Mouse (Mus musculus) embryonic facial prominence, embryonic 12.5 days (tissue): ENCODE results near the gene Rapgef1. TPM values are rescaled to one million over a fixed set of nuclear protein-coding genes. Genes with fewer than 3 reads are reported as not detected.
A peak's percentile ranks its signal among the peaks of the same experiment; 100 is the strongest.

Experiments
- ATAC-seq: fragments of 200-750 bp; cut with Nextera tagmentation; 2 replicates; pipeline ENCODE4 v1.8.0; 2017; ENCODE audit not compliant: insufficient number of reproducible peaks, insufficient read depth, low FRiP score, low TSS enrichment
- H3K27ac ChIP-seq: fragments of 300-500 bp; sonication (generic); 2 replicates; pipeline ENCODE4 v1.5.1; 2016; ENCODE audit warnings: mild to moderate bottlenecking
- H3K27me3 ChIP-seq: fragments of 300-500 bp; sonication (generic); 2 replicates; pipeline ENCODE4 v1.6.1; 2016; ENCODE audit warnings: mild to moderate bottlenecking, moderate library complexity
- H3K36me3 ChIP-seq: fragments of 300-500 bp; sonication (generic); 2 replicates; pipeline ENCODE4 v1.6.1; 2016; ENCODE audit warnings: mild to moderate bottlenecking
- H3K4me1 ChIP-seq: fragments of 300-500 bp; sonication (generic); 2 replicates; pipeline ENCODE4 v1.6.1; 2016
- H3K4me2 ChIP-seq: fragments of 300-500 bp; sonication (generic); replicated peaks from 2 replicates; pipeline ENCODE4 v1.6.1; 2016; ENCODE audit warnings: mild to moderate bottlenecking, moderate library complexity
- H3K4me3 ChIP-seq: fragments of 300-500 bp; sonication (generic); 2 replicates; pipeline ENCODE4 v1.5.1; 2016; ENCODE audit warnings: mild to moderate bottlenecking
- H3K9ac ChIP-seq: fragments of 300-500 bp; sonication (generic); 2 replicates; pipeline ENCODE4 v1.6.1; 2016; ENCODE audit warnings: mild to moderate bottlenecking, moderate library complexity
- H3K9me3 ChIP-seq: fragments of 300-500 bp; sonication (generic); 2 replicates; pipeline ENCODE4 v1.6.1; 2016; ENCODE audit warnings: mild to moderate bottlenecking, moderate library complexity
- WGBS: fragments of 180-500 bp; shearing (Covaris S2); methylation state at CpG from one replicate; pipeline ENCODE4 v1.1.7; 2016; 5-methylcytosine and 5-hydroxymethylcytosine counted together
- polyA plus RNA-seq: library from polyadenylated mRNA; unstranded; fragments of >200 nt; fragmentation: Nextera tagmentation; extraction: Ambion mirVana; gene quantifications from 2 replicates; pipeline ENCODE4 v1.2.1, GENCODE M21; 2016

The Rapgef1 gene
- polyA plus RNA-seq: 20.3 and 21.7 TPM in 2 replicates

- Histone ChIP-seq H3K4me1 (peaks cover 17% of the 10 kb centered on the region), H3K36me3 (no peaks in the 10 kb centered on the region), H3K4me2 (peak within 1 kb of the TSS; percentile 86), H3K27ac (peak within 1 kb of the TSS; percentile 94), H3K27me3 (no peaks in the 10 kb centered on the region), H3K9me3 (no peaks in the 10 kb centered on the region), H3K9ac (peak within 1 kb of the TSS; percentile 95), H3K4me3 (peak within 1 kb of the TSS; percentile 85)
- peak; percentile 69 for ATAC-seq
- WGBS: under 1% methylated on average over 84 of the region's 101 CpGs
Measured at GRCm38 (mm10) chr2:29619484-29620300, at the start of gene Rapgef1. Rapgef1 (plus strand) TSS chr2:29619720.

GRCm38 (mm10) chr2:29571921-29572700 is 47.4 kb upstream of the Rapgef1 start:
- Histone ChIP-seq H3K9ac (no peak overlapping the region), H3K27ac (no peak overlapping the region), H3K4me2 (no peak overlapping the region), H3K9me3 (no peaks in the 10 kb centered on the region), H3K4me1 (no peaks in the 10 kb centered on the region), H3K4me3 (no peak overlapping the region), H3K36me3 (no peaks in the 10 kb centered on the region), H3K27me3 (no peaks in the 10 kb centered on the region)
- WGBS: 60% methylated on average over 9 of the region's 9 CpGs
- no peak for ATAC-seq

GRCm38 (mm10) chr2:29572811-29573427 is 46.6 kb upstream of the Rapgef1 start:
- 39% methylated on average over 5 of the region's 5 CpGs for WGBS
- H3K9ac ChIP-seq: no peak overlapping the region
- no peak overlapping the region for H3K4me2 ChIP-seq
- H3K4me3 ChIP-seq: no peak overlapping the region
- H3K9me3 ChIP-seq: no peaks in the 10 kb centered on the region
- H3K27ac ChIP-seq: no peak overlapping the region
- H3K4me1 ChIP-seq: no peaks in the 10 kb centered on the region
- H3K27me3 ChIP-seq: no peaks in the 10 kb centered on the region
- no peak for ATAC-seq
- no peaks in the 10 kb centered on the region for H3K36me3 ChIP-seq

GRCm38 (mm10) chr2:29573591-29573990 is 45.9 kb upstream of the Rapgef1 start:
- Histone ChIP-seq H3K4me2 (no peak overlapping the region), H3K9ac (no peak overlapping the region), H3K27ac (no peak overlapping the region), H3K9me3 (no peaks in the 10 kb centered on the region), H3K4me3 (no peak overlapping the region), H3K36me3 (no peaks in the 10 kb centered on the region), H3K4me1 (no peaks in the 10 kb centered on the region), H3K27me3 (no peaks in the 10 kb centered on the region)
- WGBS: 5% methylated on average over 5 of the region's 5 CpGs
- no peak for ATAC-seq

- Histone ChIP-seq H3K4me1 (no peaks in the 10 kb centered on the region), H3K9me3 (no peaks in the 10 kb centered on the region), H3K27ac (no peak overlapping the region), H3K9ac (no peak overlapping the region), H3K27me3 (no peaks in the 10 kb centered on the region), H3K4me2 (no peak overlapping the region), H3K4me3 (no peak overlapping the region), H3K36me3 (no peaks in the 10 kb centered on the region)
- no peak for ATAC-seq
- WGBS: 9% methylated on average over 11 of the region's 11 CpGs
Measured at GRCm38 (mm10) chr2:29574187-29574586, 45.3 kb upstream of the Rapgef1 start.

- H3K36me3 ChIP-seq: no peaks in the 10 kb centered on the region
- no peaks in the 10 kb centered on the region for H3K9me3 ChIP-seq
- no peak overlapping the region for H3K4me2 ChIP-seq
- H3K4me1 ChIP-seq: no peaks in the 10 kb centered on the region
- ATAC-seq: no peak
- H3K27ac ChIP-seq: no peak overlapping the region
- 4% methylated on average over 7 of the region's 7 CpGs for WGBS
- H3K27me3 ChIP-seq: no peaks in the 10 kb centered on the region
- no peak overlapping the region for H3K4me3 ChIP-seq
- H3K9ac ChIP-seq: no peak overlapping the region
Measured at GRCm38 (mm10) chr2:29582415-29582814, 37.1 kb upstream of the Rapgef1 start.

GRCm38 (mm10) chr2:29586017-29586702 is 33.4 kb upstream of the Rapgef1 start:
- WGBS: 23% methylated on average over 8 of the region's 8 CpGs
- Histone ChIP-seq H3K27me3 (no peaks in the 10 kb centered on the region), H3K9me3 (no peaks in the 10 kb centered on the region), H3K36me3 (no peaks in the 10 kb centered on the region), H3K27ac (no peak overlapping the region), H3K4me3 (no peak overlapping the region), H3K9ac (no peak overlapping the region), H3K4me1 (no peaks in the 10 kb centered on the region), H3K4me2 (no peak overlapping the region)
- ATAC-seq: no peak

GRCm38 (mm10) chr2:29588006-29588405 is 31.5 kb upstream of the Rapgef1 start:
- Histone ChIP-seq H3K9me3 (no peaks in the 10 kb centered on the region), H3K27me3 (no peaks in the 10 kb centered on the region), H3K4me2 (no peak overlapping the region), H3K4me3 (no peak overlapping the region), H3K36me3 (no peaks in the 10 kb centered on the region), H3K27ac (no peak overlapping the region), H3K9ac (no peak overlapping the region), H3K4me1 (no peaks in the 10 kb centered on the region)
- no peak for ATAC-seq
- WGBS: 66% methylated on average over 4 of the region's 4 CpGs

GRCm38 (mm10) chr2:29589266-29589665 is 30.3 kb upstream of the Rapgef1 start:
- no peak overlapping the region for H3K4me2 ChIP-seq

GRCm38 (mm10) chr2:29591626-29592025 is 27.9 kb upstream of the Rapgef1 start:
- H3K9ac ChIP-seq: no peak overlapping the region
- H3K27me3 ChIP-seq: no peaks in the 10 kb centered on the region
- no peaks in the 10 kb centered on the region for H3K36me3 ChIP-seq
- ATAC-seq: no peak
- no peaks in the 10 kb centered on the region for H3K4me1 ChIP-seq
- no peak overlapping the region for H3K4me3 ChIP-seq
- H3K4me2 ChIP-seq: no peak overlapping the region
- no peaks in the 10 kb centered on the region for H3K9me3 ChIP-seq
- no peak overlapping the region for H3K27ac ChIP-seq
- 86% methylated on average over 6 of the region's 6 CpGs for WGBS

More at GRCm38 (mm10) chr2:29589266-29589665, 30.3 kb upstream of the Rapgef1 start:
- Histone ChIP-seq H3K9ac (no peak overlapping the region), H3K4me1 (no peaks in the 10 kb centered on the region), H3K36me3 (no peaks in the 10 kb centered on the region), H3K27ac (no peak overlapping the region), H3K4me3 (no peak overlapping the region), H3K9me3 (no peaks in the 10 kb centered on the region), H3K27me3 (no peaks in the 10 kb centered on the region)
- ATAC-seq: no peak
- 24% methylated on average over 10 of the region's 10 CpGs for WGBS

- H3K4me3 ChIP-seq: no peak overlapping the region
- H3K4me1 ChIP-seq: no peaks in the 10 kb centered on the region
- ATAC-seq: no peak
- no peak overlapping the region for H3K27ac ChIP-seq
- no peaks in the 10 kb centered on the region for H3K27me3 ChIP-seq
- 57% methylated on average over 8 of the region's 8 CpGs for WGBS
- no peak overlapping the region for H3K9ac ChIP-seq
- H3K36me3 ChIP-seq: no peaks in the 10 kb centered on the region
- H3K4me2 ChIP-seq: no peak overlapping the region
- H3K9me3 ChIP-seq: no peaks in the 10 kb centered on the region
Measured at GRCm38 (mm10) chr2:29592537-29592936, 27.0 kb upstream of the Rapgef1 start.
